Mouse (Mus musculus): ENCODE results near the gene Gm48552. TPM values are rescaled to one million over a fixed set of nuclear protein-coding genes. Genes with fewer than 3 reads are reported as not detected.
A peak's percentile ranks its signal among the peaks of the same experiment; 100 is the strongest.

Gm48552 gene
- polyA plus RNA-seq, 1 experiment: not detected

GRCm38 (mm10) chr10:81413310-81414261 is 24.8 kb downstream of the Gm48552 start:
- 22% methylated on average over 26 of the region's 26 CpGs for WGBS
- peaks cover 97% of the 10 kb centered on the region for H3K4me1 ChIP-seq (ENCODE audit: control insufficient read depth, insufficient read depth, low read length)
- no peak for TF ChIP-seq POLR2A (IDR thresholded peaks at IDR 0.05; ENCODE audit: insufficient read depth, low read depth, low read length)
- TF ChIP-seq CTCF (IDR thresholded peaks at IDR 0.05; ENCODE audit: insufficient read depth, low read depth, low read length): no peak
- H3K4me3 ChIP-seq (ENCODE audit: insufficient read depth, low read depth, low read length): peak overlapping the region; percentile 24
- H3K27ac ChIP-seq (ENCODE audit: insufficient read depth, low read depth, low read length): peak overlapping the region; percentile 91

- peak overlapping the region; percentile 91 for H3K27ac ChIP-seq (ENCODE audit: insufficient read depth, low read depth, low read length)
Observed at GRCm38 (mm10) chr10:81414682-81415081, 25.9 kb downstream of the Gm48552 start.

GRCm38 (mm10) chr10:81415146-81415545 is 26.3 kb downstream of the Gm48552 start:
- Histone ChIP-seq H3K4me1 (ENCODE audit: control insufficient read depth, insufficient read depth, low read length) (peaks cover 96% of the 10 kb centered on the region), H3K27ac (ENCODE audit: insufficient read depth, low read depth, low read length) (peak overlapping the region; percentile 75), H3K4me3 (ENCODE audit: insufficient read depth, low read depth, low read length) (no peak overlapping the region)
- TF ChIP-seq POLR2A (IDR thresholded peaks at IDR 0.05; ENCODE audit: insufficient read depth, low read depth, low read length) (no peak), CTCF (IDR thresholded peaks at IDR 0.05; ENCODE audit: insufficient read depth, low read depth, low read length) (no peak)
- WGBS: 77% methylated on average over 5 of the region's 5 CpGs

More at GRCm38 (mm10) chr10:81414682-81415081, 25.9 kb downstream of the Gm48552 start:
- Histone ChIP-seq H3K4me3 (ENCODE audit: insufficient read depth, low read depth, low read length) (no peak overlapping the region), H3K4me1 (ENCODE audit: control insufficient read depth, insufficient read depth, low read length) (peaks cover 96% of the 10 kb centered on the region)
- TF ChIP-seq POLR2A (IDR thresholded peaks at IDR 0.05; ENCODE audit: insufficient read depth, low read depth, low read length): no peak

- no peak for TF ChIP-seq CTCF (IDR thresholded peaks at IDR 0.05; ENCODE audit: insufficient read depth, low read depth, low read length)
- Histone ChIP-seq H3K27ac (ENCODE audit: insufficient read depth, low read depth, low read length) (peak overlapping the region; percentile 75), H3K4me1 (ENCODE audit: control insufficient read depth, insufficient read depth, low read length) (peaks cover 97% of the 10 kb centered on the region), H3K4me3 (ENCODE audit: insufficient read depth, low read depth, low read length) (no peak overlapping the region)
- 66% methylated on average over 17 of the region's 17 CpGs for WGBS
Observed at GRCm38 (mm10) chr10:81415549-81416310, 26.9 kb downstream of the Gm48552 start.

- H3K4me1 ChIP-seq (ENCODE audit: control insufficient read depth, insufficient read depth, low read length): peaks cover 95% of the 10 kb centered on the region
- peak overlapping the region; percentile 80 for H3K27ac ChIP-seq (ENCODE audit: insufficient read depth, low read depth, low read length)
- 2% methylated on average over 26 of the region's 26 CpGs for WGBS
- H3K4me3 ChIP-seq (ENCODE audit: insufficient read depth, low read depth, low read length): peak overlapping the region; percentile 43
- TF ChIP-seq CTCF (IDR thresholded peaks at IDR 0.05; ENCODE audit: insufficient read depth, low read depth, low read length) (peak; percentile 47; the same call in 1 of the 2 replicates), POLR2A (IDR thresholded peaks at IDR 0.05; ENCODE audit: insufficient read depth, low read depth, low read length) (no peak)
Observed at GRCm38 (mm10) chr10:81416581-81417226, 27.9 kb downstream of the Gm48552 start.

GRCm38 (mm10) chr10:81417227-81418215 is 28.7 kb downstream of the Gm48552 start:
- WGBS: 39% methylated on average over 12 of the region's 12 CpGs
- H3K4me1 ChIP-seq (ENCODE audit: control insufficient read depth, insufficient read depth, low read length): peaks cover 92% of the 10 kb centered on the region
- TF ChIP-seq CTCF (IDR thresholded peaks at IDR 0.05; ENCODE audit: insufficient read depth, low read depth, low read length): no peak
- 0 out of 2 replicates have a peak, but pooled peaks have one; percentile 24 for TF ChIP-seq POLR2A (IDR thresholded peaks at IDR 0.05; ENCODE audit: insufficient read depth, low read depth, low read length)
- no peak overlapping the region for H3K4me3 ChIP-seq (ENCODE audit: insufficient read depth, low read depth, low read length)
- peak overlapping the region; percentile 80 for H3K27ac ChIP-seq (ENCODE audit: insufficient read depth, low read depth, low read length)

GRCm38 (mm10) chr10:81418216-81419070 is 29.6 kb downstream of the Gm48552 start:
- H3K4me3 ChIP-seq (ENCODE audit: insufficient read depth, low read depth, low read length): no peak overlapping the region
- peaks cover 84% of the 10 kb centered on the region for H3K4me1 ChIP-seq (ENCODE audit: control insufficient read depth, insufficient read depth, low read length)
- peak overlapping the region; percentile 80; the same call in 1 of the 2 replicates for H3K27ac ChIP-seq (ENCODE audit: insufficient read depth, low read depth, low read length)
- 54% methylated on average over 11 of the region's 11 CpGs for WGBS
- TF ChIP-seq CTCF (IDR thresholded peaks at IDR 0.05; ENCODE audit: insufficient read depth, low read depth, low read length): no peak

Measured in olfactory bulb, adult 2 months (tissue).